Mouse (Mus musculus) ES-Bruce4 (cell line): ENCODE results near the gene Ufsp1.

Experiments
- CTCF ChIP-seq: IDR thresholded peaks from one replicate; pipeline ENCODE4 v1.8.1; 2011; ENCODE audit warnings: low read depth, low read length
- EP300 ChIP-seq: IDR thresholded peaks from 2 replicates; pipeline ENCODE4 v1.6.1; 2011; ENCODE audit warnings: low read depth, low read length; ENCODE audit not compliant: insufficient read depth
- POLR2A ChIP-seq: IDR thresholded peaks from one replicate; pipeline ENCODE4 v1.8.1; 2011; ENCODE audit warnings: low read length; ENCODE audit not compliant: insufficient read depth

DNA sequence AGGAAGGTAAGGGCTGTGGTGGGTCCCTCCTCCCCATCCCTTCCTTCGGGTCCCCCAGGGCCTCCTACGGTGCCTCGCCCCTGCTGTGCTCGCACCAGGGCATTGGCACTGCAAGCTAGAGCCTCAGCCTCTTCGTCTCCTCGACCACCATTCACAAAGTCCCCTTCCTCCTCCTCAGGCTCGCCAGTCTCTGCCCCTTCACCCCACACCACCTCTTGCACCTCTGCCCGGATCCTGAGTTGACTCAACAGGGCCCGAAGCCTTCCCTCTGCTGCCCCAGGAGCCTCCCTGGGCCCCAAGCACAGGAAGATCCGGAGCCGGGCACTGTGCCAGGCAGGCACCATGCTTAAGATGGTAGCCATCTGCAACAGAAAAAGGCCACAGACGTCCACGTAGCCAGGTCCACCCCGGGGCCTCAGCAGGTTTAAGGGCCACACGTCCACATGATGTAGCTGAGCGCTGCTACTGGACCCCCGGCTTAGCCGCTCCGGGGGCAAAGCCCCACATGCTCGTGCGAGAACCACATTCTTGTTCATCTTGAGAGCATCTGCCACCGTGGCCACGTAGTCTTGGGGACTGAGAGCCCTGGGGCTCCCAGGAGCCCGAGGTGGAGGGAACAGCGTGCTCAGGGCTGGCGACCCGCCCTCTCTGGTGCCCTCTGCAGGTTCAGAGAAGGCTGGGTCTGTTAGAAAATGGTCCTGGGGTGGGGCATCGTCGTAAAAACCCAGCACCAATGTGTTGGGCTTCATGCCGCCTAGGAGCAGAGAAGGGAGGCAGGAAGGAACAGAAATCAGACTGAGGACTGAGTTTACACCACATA is 20.9 kb downstream of the Ufsp1 start:
- TF ChIP-seq CTCF (peak; percentile 73), POLR2A (no peak), EP300 (no peak)
